ENCODE assay signal across 21 mouse cellular contexts in genomic region chr6:31392871-31393270, GRCm38 (mm10).
"Had no signal": no experiment of that assay in that cellular context is flagged by ENCODE, and none has a peak within 500 bp of the region (broad histone marks: within the 10 kb centered on the region; RNA-seq: fewer than 3 reads in every experiment).

No protein-coding gene starts in this region.

- ATAC-seq: intestine, postnatal 0 days; liver, embryonic 12.5 days; midbrain, embryonic 13.5 days; midbrain, embryonic 16.5 days had no signal

- H3K36me3 ChIP-seq: liver, embryonic 12.5 days; liver, embryonic 15.5 days; lung, embryonic 15.5 days; midbrain, embryonic 10.5 days; midbrain, embryonic 13.5 days; neural tube, embryonic 13.5 days; stomach, embryonic 15.5 days had no signal

- H3K4me3 ChIP-seq: layer of hippocampus, adult 2 months; left cerebral cortex, adult 2 months; liver, embryonic 12.5 days; liver, embryonic 15.5 days; lung, embryonic 15.5 days; megakaryocyte, embryonic 14.5 days; midbrain, embryonic 10.5 days; midbrain, embryonic 13.5 days; myocyte; neural tube, embryonic 13.5 days; stomach, embryonic 15.5 days had no signal

- H3K27me3 ChIP-seq: liver, embryonic 12.5 days; liver, embryonic 15.5 days; lung, embryonic 15.5 days; midbrain, embryonic 13.5 days; neural tube, embryonic 13.5 days; stomach, embryonic 15.5 days had no signal

- DNase-seq: layer of hippocampus, postnatal 36 days; lung, adult 18-20 months; lung, postnatal 10 days; lung, postnatal 36 days; retina, postnatal 1 day; right cerebral cortex, postnatal 25 days; spleen, adult 18-20 months; thymus, postnatal 25 days had no signal

- H3K4me2 ChIP-seq: liver, embryonic 12.5 days; liver, embryonic 15.5 days; lung, embryonic 15.5 days; midbrain, embryonic 13.5 days; neural tube, embryonic 13.5 days; stomach, embryonic 15.5 days had no signal

- H3K4me1 ChIP-seq: stomach, embryonic 15.5 days had no signal

- H3K27ac ChIP-seq: layer of hippocampus, adult 2 months; left cerebral cortex, adult 2 months; liver, embryonic 12.5 days; liver, embryonic 15.5 days; lung, embryonic 15.5 days; midbrain, embryonic 10.5 days; midbrain, embryonic 13.5 days; neural tube, embryonic 13.5 days; stomach, embryonic 15.5 days had no signal

- H3K9ac ChIP-seq: liver, embryonic 12.5 days; liver, embryonic 15.5 days; lung, embryonic 15.5 days; midbrain, embryonic 13.5 days; neural tube, embryonic 13.5 days; stomach, embryonic 15.5 days had no signal

- H3K9me3 ChIP-seq: liver, embryonic 12.5 days; liver, embryonic 15.5 days; lung, embryonic 15.5 days; megakaryocyte, embryonic 14.5 days; midbrain, embryonic 10.5 days; midbrain, embryonic 13.5 days; neural tube, embryonic 13.5 days; stomach, embryonic 15.5 days had no signal
